Mouse (Mus musculus): ENCODE results near the gene Il18r1. TPM values are rescaled to one million over a fixed set of nuclear protein-coding genes. Genes with fewer than 3 reads are reported as not detected.

Gene Il18r1
- 0.01 and 0.02 TPM in 2 replicates for polyA plus RNA-seq (2012; rRNA removed)

GRCm38 (mm10) chr1:40465477-40466430, at the start of gene Il18r1:
Gene Il18r1 (plus strand): TSS chr1:40465552.

DNA sequence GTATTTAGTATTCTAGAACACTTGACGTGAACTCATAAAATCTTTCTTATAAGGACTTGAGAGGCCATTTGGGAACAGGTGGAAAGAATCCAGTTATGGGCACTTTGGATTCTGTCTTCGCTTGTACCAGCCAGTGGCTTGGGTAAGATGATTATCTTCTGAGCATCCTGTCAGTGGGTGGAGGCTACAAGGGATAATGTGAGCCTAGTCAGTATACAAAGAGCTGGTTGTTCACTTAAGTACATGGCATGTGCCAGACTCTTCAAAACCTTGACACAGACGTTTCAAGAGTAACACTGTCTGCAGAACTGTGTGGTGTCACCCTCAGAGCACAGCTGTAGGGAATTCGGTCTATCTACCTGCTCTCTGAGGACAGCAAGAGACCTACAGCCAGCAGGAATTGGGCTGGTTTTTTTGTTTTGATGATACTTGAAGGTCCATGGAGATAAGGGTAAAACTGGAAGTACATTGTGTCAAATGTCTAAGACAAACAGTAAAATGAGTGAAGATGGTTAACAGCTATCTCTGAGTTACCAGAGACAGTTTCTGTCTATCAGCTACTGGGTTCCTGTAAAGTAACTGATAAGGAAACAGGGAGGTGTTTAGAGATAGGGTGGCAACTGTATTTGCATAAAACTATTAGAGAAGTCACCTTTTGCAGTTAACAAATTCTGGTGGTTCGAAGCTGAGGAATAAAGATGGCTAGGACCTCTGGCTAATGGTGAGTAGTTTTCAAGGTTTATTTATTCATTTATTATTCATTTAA, 36.3 kb upstream of the Il18r1 start, which contains the start of gene Il1rl1:
Il1rl1 (plus strand) TSS at position 661 of the 766 bp plus-strand sequence.

DNA sequence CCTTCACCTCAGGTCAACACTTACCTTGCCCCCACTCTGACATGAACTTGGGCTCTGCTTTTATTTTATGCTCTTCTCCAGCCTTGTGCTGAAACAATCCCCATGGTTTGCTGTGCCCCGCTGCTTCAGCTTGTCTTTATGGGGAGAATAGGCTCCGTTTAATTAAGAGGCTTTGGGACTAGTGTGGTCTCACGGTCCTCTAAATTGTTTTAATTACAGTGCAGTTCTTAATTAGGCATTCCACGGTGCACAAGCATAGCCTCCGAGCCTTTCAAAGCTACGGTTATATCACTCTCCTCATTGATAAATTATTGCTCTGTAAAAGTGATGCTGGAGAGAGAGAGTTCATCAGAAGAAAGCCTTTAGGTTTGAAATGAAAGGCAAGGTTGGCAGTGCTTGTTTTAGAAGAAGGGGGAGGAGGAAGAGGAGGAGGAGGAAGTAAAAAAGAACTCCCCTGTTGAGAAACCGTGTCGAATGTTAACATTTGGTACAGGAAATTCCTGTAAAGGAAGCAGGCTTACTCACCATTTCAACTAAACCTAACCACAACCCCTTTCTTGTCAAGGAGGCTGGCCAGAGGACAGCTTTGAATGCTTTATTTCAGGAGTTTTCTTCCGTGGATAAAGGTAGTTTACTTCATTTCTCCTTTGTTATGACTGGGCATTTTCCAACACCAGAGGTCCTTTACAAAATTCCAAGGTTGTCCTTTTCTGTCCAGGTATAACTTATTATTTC, 49.7 kb downstream of the Il18r1 start, which contains the start of gene Il18rap:
Il18rap (plus strand) TSS at position 512 of the 735 bp plus-strand sequence.

Other genes with a start within 250 kb of the Il18r1 start
- 1.2 and 1.6 TPM in 2 replicates for gene Il1r1, start 240.5 kb upstream of the Il18r1 start, polyA plus RNA-seq (2012; rRNA removed)
- gene Il1rl2, start 140.9 kb upstream of the Il18r1 start, polyA plus RNA-seq (2012; rRNA removed), result 0.94 and 2.6 TPM in 2 replicates
- gene Il1rl1, start 36.0 kb upstream of the Il18r1 start, polyA plus RNA-seq (2012; rRNA removed), result 0.16 and 0.40 TPM in 2 replicates
- gene Il18rap, start 49.8 kb downstream of the Il18r1 start, polyA plus RNA-seq (2012; rRNA removed), result 0.48 and 0.55 TPM in 2 replicates
- gene Slc9a4, start 114.5 kb downstream of the Il18r1 start, polyA plus RNA-seq (2012; rRNA removed), result not detected in 2 replicates
- 0.05 and 0.09 TPM in 2 replicates for gene Slc9a2, start 215.0 kb downstream of the Il18r1 start, polyA plus RNA-seq (2012; rRNA removed)